Mouse (Mus musculus) ovary, postnatal 36 days (tissue): ENCODE results near the gene Arpc1b.

ENCODE experiments used
- DNase-seq: peaks from one replicate; pipeline ENCODE4 v3.0.0; 2022; ENCODE audit warnings: low spot score, mixed read lengths

Arpc1b gene

DNA sequence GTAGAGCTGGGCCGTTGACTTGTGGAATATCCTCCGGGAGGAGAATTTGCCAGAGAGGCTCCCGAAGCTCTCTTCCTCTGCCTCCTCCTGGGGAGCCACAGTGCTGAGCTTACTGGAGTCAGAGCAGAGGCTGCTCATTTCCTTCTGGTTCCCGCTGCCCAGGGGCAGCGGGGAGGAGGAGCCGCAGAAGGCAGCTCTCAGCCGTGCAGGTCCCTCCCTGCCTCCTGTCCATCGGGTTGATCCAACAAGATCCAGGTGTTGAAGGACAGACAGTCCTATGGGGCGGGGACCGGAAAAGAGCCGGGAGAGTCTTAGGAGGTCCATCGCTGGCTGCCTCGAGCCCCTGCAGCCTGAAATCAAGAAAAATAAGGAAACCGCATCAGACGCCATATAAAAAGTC, 51.2 kb downstream of the Arpc1b start:
- no peak for DNase-seq

DNA sequence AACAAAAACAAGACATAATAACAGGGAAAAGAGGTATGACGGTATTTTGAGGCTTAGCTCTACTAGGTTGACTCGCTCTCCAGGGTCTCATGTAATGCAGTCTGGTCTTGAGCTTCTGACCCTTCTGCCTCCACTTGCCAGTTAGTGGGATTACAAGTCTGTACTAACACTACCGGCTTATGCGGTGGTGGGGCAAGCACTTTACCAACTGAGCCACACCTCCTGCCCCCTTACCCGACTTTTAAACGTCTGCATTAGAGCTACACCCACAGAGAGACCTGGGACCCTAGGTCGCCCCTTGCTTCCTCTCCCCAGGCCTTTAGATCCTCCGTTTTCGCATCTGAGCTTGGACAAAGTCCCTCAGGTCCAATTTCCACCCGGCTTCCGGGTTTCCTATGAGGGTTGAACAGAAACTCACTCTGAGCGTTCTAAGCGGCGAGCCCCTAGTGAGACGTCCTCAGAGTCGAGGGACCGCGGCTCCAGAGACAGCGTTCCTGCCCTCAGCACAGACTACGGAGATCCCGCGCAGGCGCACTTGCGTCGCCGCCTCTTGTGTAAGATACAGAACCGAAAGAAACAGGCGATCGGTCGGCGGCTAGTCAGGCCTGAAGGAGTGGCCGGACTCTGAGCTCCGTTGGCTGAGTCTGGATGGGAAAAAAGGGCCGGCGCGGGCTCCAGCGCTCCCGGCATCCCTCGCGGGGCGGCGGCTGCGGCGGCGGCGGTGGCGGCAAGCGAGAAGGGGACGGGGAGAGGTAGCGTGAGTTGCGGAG, 52.7 kb downstream of the Arpc1b start, which contains the start of the genes Ptcd1 and Cpsf4:
Gene Ptcd1, minus strand, starts transcription at position 573 of the 770 bp plus-strand sequence.
Gene Cpsf4, plus strand, starts transcription at position 678 of the 770 bp plus-strand sequence.
- DNase-seq = peak; percentile 99

GRCm38 (mm10) chr5:145167306-145167661, 53.3 kb downstream of the Arpc1b start:
- no peak for DNase-seq

GRCm38 (mm10) chr5:145178461-145178980, 64.5 kb downstream of the Arpc1b start:
- no peak for DNase-seq
